Mouse (Mus musculus) MEL (cell line): Measurements from ENCODE around the gene Ly6g5c. TPM values are rescaled to one million over a fixed set of nuclear protein-coding genes. Genes with fewer than 3 reads are reported as not detected.
A peak's percentile ranks its signal among the peaks of the same experiment; 100 is the strongest.
"Not testable (repeated sequence)": the region's sequence is repeated elsewhere in the genome, so short reads cannot be mapped to it uniquely, and the experiment has no call there.

Experiments used
- DNase-seq: peaks from one replicate; pipeline ENCODE4 v3.0.0; 2011; ENCODE audit warnings: low read depth, low spot score
- H3K27ac ChIP-seq: 2 replicates; pipeline ENCODE4 v1.5.1; 2012; ENCODE audit warnings: low read depth, mild to moderate bottlenecking, control low read depth, low read length, moderate library complexity; ENCODE audit not compliant: control insufficient read depth
- H3K27me3 ChIP-seq, 2 experiments: fragments of 150-350 bp in 1 of 2; sonication (generic) in 1 of 2; 2 replicates each; pipeline ENCODE4 v1.6.1; 2012; ENCODE audit warnings: low read length in 2 of 2, mild to moderate bottlenecking in 2 of 2, improper control_type of control experiment in 1 of 2, moderate library complexity in 1 of 2; ENCODE audit not compliant: insufficient read depth in 2 of 2, control insufficient read depth in 1 of 2
- H3K36me3 ChIP-seq, 2 experiments: 2 replicates each; pipeline ENCODE4 v1.6.1; 2012 to 2014; ENCODE audit warnings: low read length in 2 of 2, improper control_type of control experiment in 1 of 2, inconsistent platforms in 1 of 2, mild to moderate bottlenecking in 1 of 2; ENCODE audit not compliant: insufficient read depth in 2 of 2, control insufficient read depth in 1 of 2
- H3K4me1 ChIP-seq, 2 experiments: fragments of 150-350 bp in 1 of 2; sonication (generic) in 1 of 2; 2 replicates each; pipeline ENCODE4 v1.6.1; 2012; ENCODE audit warnings: low read length in 2 of 2, improper control_type of control experiment in 1 of 2, mild to moderate bottlenecking in 1 of 2; ENCODE audit not compliant: insufficient read depth in 2 of 2, control insufficient read depth in 1 of 2
- H3K4me3 ChIP-seq, 2 experiments: fragments of 150-350 bp in 1 of 2; sonication (generic) in 1 of 2; 2 replicates each; pipeline ENCODE4 v1.5.1; 2012; ENCODE audit warnings: low read depth in 2 of 2, low read length in 2 of 2, mild to moderate bottlenecking in 2 of 2, moderate library complexity in 2 of 2, control low read depth in 1 of 2, improper control_type of control experiment in 1 of 2; ENCODE audit not compliant: control insufficient read depth in 1 of 2, insufficient read depth in 1 of 2
- H3K79me2 ChIP-seq: 2 replicates; pipeline ENCODE4 v1.6.1; 2012; ENCODE audit warnings: mild to moderate bottlenecking, low read length, moderate library complexity; ENCODE audit not compliant: control insufficient read depth, poor library complexity, insufficient read depth
- H3K9ac ChIP-seq: 2 replicates; pipeline ENCODE4 v1.6.1; 2012; ENCODE audit warnings: low read depth, mild to moderate bottlenecking, control low read depth, low read length, moderate library complexity; ENCODE audit not compliant: control insufficient read depth, poor library complexity, severe bottlenecking
- H3K9me3 ChIP-seq: fragments of 150-350 bp; sonication (generic); replicated peaks from 2 replicates; pipeline ENCODE4 v1.6.1; 2012; ENCODE audit warnings: mild to moderate bottlenecking, low read length, improper control_type of control experiment, moderate library complexity; ENCODE audit not compliant: insufficient read depth
- CHD2 ChIP-seq: IDR thresholded peaks from 2 replicates; pipeline ENCODE4 v1.6.1; 2011; ENCODE audit warnings: low read length, improper control_type of control experiment
- CTCF ChIP-seq, 3 experiments: IDR thresholded peaks in 2 of 3; conservative IDR thresholded peaks in 1 of 3; 2 replicates each; pipeline ENCODE4 v1.5.1; 2011 to 2012; ENCODE audit warnings: low read length in 3 of 3, low read depth in 2 of 3, mild to moderate bottlenecking in 2 of 3, improper control_type of control experiment in 1 of 3, inconsistent platforms in 1 of 3, mixed read lengths in 1 of 3, moderate library complexity in 1 of 3; ENCODE audit not compliant: control insufficient read depth in 1 of 3, insufficient read depth in 1 of 3, poor library complexity in 1 of 3, severe bottlenecking in 1 of 3
- E2F4 ChIP-seq: IDR thresholded peaks from 2 replicates; pipeline ENCODE4 v1.6.1; 2011; ENCODE audit warnings: low read depth, low read length, improper control_type of control experiment, borderline replicate concordance
- EP300 ChIP-seq, 2 experiments: IDR thresholded peaks; 2 replicates each; pipeline ENCODE4 v1.6.1; 2011; ENCODE audit warnings: improper control_type of control experiment in 2 of 2, low read length in 2 of 2, low read depth in 1 of 2, mild to moderate bottlenecking in 1 of 2
- ETS1 ChIP-seq: IDR thresholded peaks from 2 replicates; pipeline ENCODE4 v1.6.1; 2012; ENCODE audit warnings: low read depth, mild to moderate bottlenecking, inconsistent platforms, low read length, improper control_type of control experiment, moderate library complexity
- GABPA ChIP-seq: IDR thresholded peaks from 2 replicates; pipeline ENCODE4 v1.6.1; 2012; ENCODE audit warnings: low read depth, mild to moderate bottlenecking, inconsistent platforms, low read length, improper control_type of control experiment, moderate library complexity
- GATA1 ChIP-seq: IDR thresholded peaks from 2 replicates; pipeline ENCODE4 v1.6.1; 2011; ENCODE audit warnings: low read depth, low read length, improper control_type of control experiment
- MAX ChIP-seq: IDR thresholded peaks from 2 replicates; pipeline ENCODE4 v1.6.1; 2011; ENCODE audit warnings: low read length, improper control_type of control experiment
- MXI1 ChIP-seq: IDR thresholded peaks from 2 replicates; pipeline ENCODE4 v1.6.1; 2011; ENCODE audit warnings: mild to moderate bottlenecking, low read depth, low read length, improper control_type of control experiment
- NRF1 ChIP-seq: IDR thresholded peaks from 2 replicates; pipeline ENCODE4 v1.6.1; 2014; ENCODE audit warnings: low read depth, mild to moderate bottlenecking, inconsistent platforms, low read length, improper control_type of control experiment, moderate library complexity; ENCODE audit not compliant: poor library complexity, insufficient read depth, severe bottlenecking
- POLR2AphosphoS2 ChIP-seq: IDR thresholded peaks from 2 replicates; pipeline ENCODE4 v1.6.1; 2011; ENCODE audit warnings: low read length, improper control_type of control experiment
- POLR2AphosphoS5 ChIP-seq: IDR thresholded peaks from 2 replicates; pipeline ENCODE4 v1.6.1; 2012; ENCODE audit warnings: low read depth, borderline replicate concordance, mild to moderate bottlenecking, inconsistent platforms, low read length, moderate library complexity, mixed read lengths
- RAD21 ChIP-seq: IDR thresholded peaks from 2 replicates; pipeline ENCODE4 v1.6.1; 2011; ENCODE audit warnings: mild to moderate bottlenecking, low read depth, low read length, improper control_type of control experiment
- RCOR1 ChIP-seq: IDR thresholded peaks from 2 replicates; pipeline ENCODE4 v1.6.1; 2012; ENCODE audit warnings: low read depth, mild to moderate bottlenecking, inconsistent platforms, low read length, improper control_type of control experiment
- SIN3A ChIP-seq: IDR thresholded peaks from 2 replicates; pipeline ENCODE4 v1.6.1; 2012; ENCODE audit warnings: low read length, improper control_type of control experiment, inconsistent platforms
- SMC3 ChIP-seq: IDR thresholded peaks from 2 replicates; pipeline ENCODE4 v1.6.1; 2011; ENCODE audit warnings: low read depth, low read length, improper control_type of control experiment
- TBP ChIP-seq: IDR thresholded peaks from 2 replicates; pipeline ENCODE4 v1.8.0; 2011; ENCODE audit warnings: low read depth, low read length, improper control_type of control experiment
- UBTF ChIP-seq: IDR thresholded peaks from 2 replicates; pipeline ENCODE4 v1.6.1; 2012; ENCODE audit warnings: low read depth, mild to moderate bottlenecking, inconsistent platforms, low read length, improper control_type of control experiment, moderate library complexity, borderline replicate concordance; ENCODE audit not compliant: insufficient read depth
- ZC3H11A ChIP-seq: IDR thresholded peaks from 2 replicates; pipeline ENCODE4 v1.6.1; 2012; ENCODE audit warnings: low read depth, mild to moderate bottlenecking, inconsistent platforms, low read length, improper control_type of control experiment
- ZNF384 ChIP-seq: IDR thresholded peaks from 2 replicates; pipeline ENCODE4 v1.6.1; 2012; ENCODE audit warnings: low read depth, mild to moderate bottlenecking, inconsistent platforms, low read length, improper control_type of control experiment
- polyA plus RNA-seq, 2 experiments: library from polyadenylated mRNA; stranded (reverse) in 1 of 2; unstranded in 1 of 2; fragments of >175 nt in 1 of 2; fragments of >200 nt in 1 of 2; gene quantifications; 2 replicates each; pipeline versions ENCODE4 v1.2.1 to v1.2.4; 2012; ENCODE audit warnings: low replicate concordance in 2 of 2, low read depth in 1 of 2; ENCODE audit not compliant: insufficient read length in 2 of 2, insufficient read depth in 1 of 2, missing spikeins in 1 of 2
- total RNA-seq: library from RNA; depleted of rRNA; stranded (reverse); fragments of 300-350 nt; gene quantifications from 2 replicates; pipeline ENCODE4 v1.2.3, GENCODE M21; 2012

Ly6g5c gene
- total and polyA plus RNA-seq, 3 experiments = not detected

DNA sequence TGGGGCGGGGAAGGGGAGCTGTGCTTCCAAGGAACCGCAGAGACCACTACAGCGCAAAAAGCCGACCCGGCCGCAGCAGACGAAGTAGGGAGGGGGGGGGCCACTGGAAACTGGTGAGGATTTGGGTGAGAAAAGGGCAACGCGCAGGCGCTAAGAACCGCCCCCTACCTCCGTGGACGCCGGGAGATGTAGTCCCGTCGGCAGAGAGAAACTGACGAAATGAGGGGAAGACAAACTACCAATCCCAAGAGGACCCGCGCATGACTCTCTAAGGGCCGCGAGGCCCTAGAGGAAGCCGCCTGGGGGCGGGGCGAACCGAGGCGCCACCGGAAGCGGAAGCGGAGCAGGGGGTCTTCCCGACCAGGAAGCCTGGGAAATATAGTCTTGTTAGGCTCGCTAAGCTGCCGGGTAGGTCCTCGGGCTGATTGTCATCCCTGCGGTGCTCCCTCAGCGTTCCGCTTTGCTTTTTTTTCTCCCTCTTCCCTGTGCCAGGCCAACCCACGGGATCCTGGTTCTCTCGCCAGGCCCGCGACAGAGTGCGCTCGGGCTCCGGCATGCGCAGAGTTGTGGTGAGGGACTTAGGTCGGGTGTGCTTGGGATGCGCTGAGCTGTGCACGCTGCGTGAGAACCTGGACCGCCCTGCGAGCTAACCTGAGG, 13.2 kb downstream of the Ly6g5c start, which contains the start of gene Gpank1 (continued):
- no peak for TF ChIP-seq ZNF384
- TF ChIP-seq RCOR1 = no peak
- peak; percentile 82 for TF ChIP-seq CHD2
- TF ChIP-seq, all 39 proteins: peak for 18

DNA sequence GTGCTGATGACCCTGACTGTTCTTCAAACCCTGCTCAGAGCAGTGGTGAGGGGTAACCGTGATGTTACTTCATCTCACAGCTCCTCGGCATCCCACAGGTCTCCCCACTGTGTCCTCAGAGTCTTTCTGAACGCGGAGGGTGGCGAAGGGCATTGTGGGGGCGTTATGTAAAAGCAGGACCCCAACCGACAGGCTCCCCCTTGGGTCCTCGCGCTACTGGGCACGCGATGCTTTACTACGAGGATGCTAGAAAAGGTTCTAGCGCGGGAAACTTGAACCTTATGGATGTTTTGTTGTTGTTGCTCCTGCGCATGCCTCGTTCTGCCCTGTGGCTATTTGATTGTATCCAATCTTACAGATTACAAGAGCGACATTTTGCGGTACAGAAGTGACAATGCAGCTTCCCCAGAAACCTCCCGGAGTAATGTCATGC, 13.8 kb downstream of the Ly6g5c start, which contains the start of gene Csnk2b:
TSS of gene Csnk2b (minus strand) at position 183 of the 433 bp plus-strand sequence.
- peaks cover 37% of the 10 kb centered on the region for H3K79me2 ChIP-seq

DNA sequence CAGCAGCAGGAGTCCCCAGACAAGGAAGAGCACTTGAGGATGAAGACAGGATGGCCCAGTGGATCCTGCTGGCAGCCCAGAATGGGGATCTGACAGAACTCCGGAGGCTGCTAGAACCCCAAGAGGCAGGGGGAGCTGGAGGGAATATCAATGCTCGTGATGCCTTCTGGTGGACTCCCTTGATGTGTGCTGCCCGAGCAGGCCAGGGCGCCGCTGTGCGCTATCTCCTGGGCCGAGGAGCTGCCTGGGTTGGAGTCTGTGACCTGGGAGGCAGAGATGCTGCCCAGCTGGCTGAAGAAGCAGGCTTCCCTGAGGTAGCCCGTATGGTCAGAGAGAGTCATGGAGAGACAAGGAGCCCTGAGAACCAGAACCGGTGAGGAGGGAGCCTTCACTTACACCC, 15.2 kb downstream of the Ly6g5c start:
- not testable (repeated sequence) for H3K4me1 ChIP-seq, H3K4me3 ChIP-seq, H3K27me3 ChIP-seq, H3K9ac ChIP-seq, H3K27ac ChIP-seq, DNase-seq, H3K9me3 ChIP-seq
- Histone ChIP-seq H3K79me2 (peaks cover 47% of the 10 kb centered on the region), H3K36me3 (peaks cover 3 to 20% of the 10 kb centered on the region in 2 experiments; a peak in 2 of 4 replicates)

More for the DNA sequence above, 13.8 kb downstream of the Ly6g5c start, which contains the start of gene Csnk2b:
- Histone ChIP-seq H3K9ac (peak within 1 kb of the TSS; percentile 95), H3K4me1 (peaks cover 6% of the 10 kb centered on the region in 2 experiments), H3K27me3 (no peaks in the 10 kb centered on the region), H3K9me3 (no peaks in the 10 kb centered on the region), H3K4me3 (peak within 1 kb of the TSS; percentile 76 to 93), H3K27ac (peak within 1 kb of the TSS; percentile 79), H3K36me3 (peaks cover 3 to 20% of the 10 kb centered on the region in 2 experiments; a peak in 2 of 4 replicates)
- peak; percentile 82 for DNase-seq
- TF ChIP-seq NRF1 (peak; percentile 80), TBP (peak; percentile 13; the same call in 1 of the 2 replicates), ETS1 (0 out of 2 replicates have a peak, but pooled peaks have one; percentile 20), E2F4 (peak; percentile 89), CTCF (IDR thresholded peaks at IDR 0.05 in 2 of 3, conservative IDR thresholded peaks at IDR 0.05 in 1 of 3; ENCODE audit: control insufficient read depth in 1 of 3, insufficient read depth in 1 of 3, low read depth in 2 of 3, low read length in 3 of 3, poor library complexity in 1 of 3, severe bottlenecking in 1 of 3) (peak in 2 of 3 experiments; percentile 8 to 64; a peak in 2 of 6 replicates), ZC3H11A (peak; percentile 47), GABPA (no peak), RCOR1 (0 out of 2 replicates have a peak, but pooled peaks have one; percentile 31), EP300 (IDR thresholded peaks at IDR 0.05; ENCODE audit: low read depth in 1 of 2, low read length in 2 of 2) (0 out of 4 replicates have a peak, but pooled peaks of 1 of the 2 experiments have one; percentile 20), POLR2AphosphoS5 (no peak), SIN3A (peak; percentile 68), SMC3 (peak; percentile 57), UBTF (no peak), MAX (peak; percentile 36; the same call in 1 of the 2 replicates), RAD21 (peak; percentile 69), GATA1 (peak; percentile 38; the same call in 1 of the 2 replicates), POLR2AphosphoS2 (no peak), MXI1 (peak; percentile 17; the same call in 1 of the 2 replicates)

DNA sequence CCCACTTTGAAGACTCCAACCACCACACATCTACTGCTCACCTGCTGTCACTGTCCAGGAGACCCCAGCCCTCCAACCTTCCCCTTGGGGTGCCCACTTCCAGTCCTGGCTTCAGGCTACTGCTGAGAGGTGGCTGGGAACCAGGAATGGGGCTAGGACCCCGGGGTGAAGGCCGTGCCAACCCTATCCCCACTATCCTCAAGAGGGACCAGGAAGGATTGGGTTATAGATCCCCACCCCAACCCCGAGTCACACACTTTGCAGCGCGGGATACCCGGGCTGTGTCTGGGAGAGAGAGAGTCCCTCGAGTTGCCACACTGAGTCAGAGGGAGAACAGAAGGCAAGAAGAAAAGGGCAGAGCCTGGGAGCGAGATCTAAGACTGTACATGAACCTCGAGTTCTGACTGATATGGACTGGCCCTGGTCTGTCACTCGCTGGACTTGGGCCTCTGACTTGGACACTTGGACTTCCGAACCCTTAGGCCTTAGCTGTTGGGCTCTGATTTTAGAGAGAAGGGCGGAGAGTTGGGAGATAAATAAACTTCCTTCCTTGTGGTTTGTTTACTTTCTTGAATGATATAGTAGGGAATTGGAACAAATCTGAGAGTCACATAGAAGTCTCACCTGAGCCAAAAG, 16.3 kb downstream of the Ly6g5c start:
- H3K27ac ChIP-seq, H3K9ac ChIP-seq, DNase-seq, H3K4me1 ChIP-seq, H3K27me3 ChIP-seq, H3K9me3 ChIP-seq, H3K4me3 ChIP-seq: not testable (repeated sequence)
- H3K79me2 ChIP-seq = peaks cover 49% of the 10 kb centered on the region
- H3K36me3 ChIP-seq = peaks cover 3 to 20% of the 10 kb centered on the region in 2 experiments; a peak in 2 of 4 replicates
